Mouse (Mus musculus) right cerebral cortex, adult 18-20 months (tissue): ENCODE results near the gene Phox2b.
A peak's percentile ranks its signal among the peaks of the same experiment; 100 is the strongest.

Experiments
- DNase-seq: peaks from one replicate; pipeline ENCODE4 v3.0.0; 2022; ENCODE audit warnings: mixed read lengths

Phox2b gene

DNA sequence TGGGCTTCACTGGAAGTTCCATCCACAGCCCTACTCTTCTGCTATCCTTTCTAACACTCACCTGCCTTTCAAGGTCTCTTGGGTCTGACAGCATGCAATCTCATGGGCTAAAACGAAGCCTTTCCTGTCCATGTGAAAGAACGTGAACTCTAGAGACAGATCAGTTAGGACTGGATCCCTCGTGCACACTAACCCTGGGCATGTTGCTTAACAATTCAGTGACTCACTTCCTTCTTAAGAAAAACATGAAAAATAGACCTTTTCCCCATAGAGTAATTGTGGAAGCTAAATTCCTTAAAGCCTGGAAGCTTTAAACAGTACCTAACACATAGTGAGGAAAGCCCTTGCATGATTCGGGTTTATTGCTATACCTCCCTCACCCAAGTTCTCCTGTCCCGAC, 8.2 kb downstream of the Phox2b start:
- DNase-seq, result no peak

DNA sequence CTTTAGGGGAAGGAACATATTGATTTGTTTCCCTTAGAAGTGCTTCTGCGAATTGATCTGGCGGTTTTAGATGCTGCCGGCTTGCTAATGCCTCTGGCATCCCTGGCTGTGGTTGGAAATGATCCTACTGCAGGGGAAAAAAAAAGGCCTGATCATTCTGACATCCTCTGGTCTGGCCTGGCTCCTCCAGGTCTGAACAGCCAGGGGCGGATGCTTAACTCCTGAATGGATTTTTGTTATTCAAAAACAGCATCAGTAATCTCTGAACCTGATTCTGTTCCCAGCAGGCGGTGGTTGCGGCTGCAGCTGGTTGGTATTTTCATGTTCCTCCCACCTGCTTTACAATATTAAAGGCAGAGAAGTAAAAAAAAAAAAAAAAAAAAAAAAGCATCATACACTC, 16.0 kb downstream of the Phox2b start:
- DNase-seq, result no peak

GRCm38 (mm10) chr5:67063596-67063995, 35.5 kb downstream of the Phox2b start:
- no peak for DNase-seq

DNA sequence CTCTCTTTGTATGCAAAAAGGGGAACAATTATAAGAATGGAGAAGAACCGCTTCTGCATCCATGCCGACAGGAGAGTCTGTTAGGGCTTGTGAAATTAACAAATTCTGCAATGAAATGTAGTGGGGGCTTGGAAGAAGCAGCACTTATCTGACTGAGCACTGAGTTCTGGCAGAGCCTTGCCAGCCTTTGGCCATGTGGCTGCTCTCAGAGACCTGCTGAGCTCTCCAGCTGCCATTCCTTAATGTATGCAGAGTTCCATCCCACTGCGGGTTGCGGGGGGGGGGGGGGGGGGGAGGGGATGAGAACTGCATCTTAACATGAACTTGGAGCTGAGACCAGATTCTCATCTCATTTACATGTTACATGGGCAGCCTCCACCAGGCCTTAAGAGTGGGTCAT, 38.6 kb downstream of the Phox2b start:
- DNase-seq, result no peak

DNA sequence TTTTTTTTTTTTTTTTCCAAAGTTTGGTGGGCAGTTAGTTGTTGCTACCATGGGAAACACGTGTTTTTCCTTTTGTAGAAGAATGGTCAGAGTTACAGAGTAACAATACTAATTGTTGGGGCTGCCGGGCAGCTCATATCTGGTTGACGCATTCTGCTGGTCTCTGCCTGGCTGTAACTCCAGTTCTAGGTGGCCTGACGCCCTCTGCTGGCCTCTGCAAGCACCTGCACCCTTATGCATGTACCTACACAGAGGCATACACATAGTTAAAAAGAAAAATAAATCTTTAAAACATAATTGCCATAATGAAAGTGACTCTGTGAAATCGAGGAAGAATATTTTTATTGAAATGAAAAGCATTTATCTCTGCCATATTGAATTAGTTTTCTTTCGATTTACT, 41.3 kb downstream of the Phox2b start:
- DNase-seq, result no peak

DNA sequence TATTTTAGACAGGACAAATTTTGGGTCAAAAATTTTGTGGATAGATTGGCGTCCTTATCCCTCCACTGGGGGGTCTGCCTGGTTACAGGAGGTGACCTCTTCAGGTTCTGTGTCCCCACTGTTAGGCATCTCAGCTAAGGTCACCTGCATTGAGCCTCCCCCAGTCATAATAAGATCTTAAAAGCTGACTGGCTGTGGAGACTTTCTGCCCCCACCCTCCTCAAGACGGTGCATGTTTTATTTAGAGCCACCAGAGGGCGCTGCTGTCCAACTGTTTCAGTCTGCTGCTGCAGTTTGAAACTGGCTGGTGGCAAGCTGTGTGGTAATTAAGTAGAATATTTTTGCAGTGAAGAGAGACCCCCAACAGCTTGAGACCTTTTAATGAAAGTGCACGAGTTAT, 51.1 kb downstream of the Phox2b start:
- DNase-seq, result peak; percentile 39
